Mouse (Mus musculus) megakaryocyte, embryonic 14.5 days (primary cell): ENCODE data around the gene Gja5. TPM values are rescaled to one million over a fixed set of nuclear protein-coding genes. Genes with fewer than 3 reads are reported as not detected.

ENCODE experiments used
- H3K27me3 ChIP-seq: replicated peaks from 2 replicates; pipeline ENCODE3; 2012; ENCODE audit warnings: inconsistent platforms
- H3K36me3 ChIP-seq: replicated peaks from 2 replicates; pipeline ENCODE3; 2012; ENCODE audit warnings: low read length, inconsistent platforms, mixed read lengths
- H3K4me1 ChIP-seq: 2 replicates; pipeline ENCODE4 v1.6.1; 2012; ENCODE audit warnings: inconsistent platforms
- H3K4me3 ChIP-seq: replicated peaks from 2 replicates; pipeline ENCODE3; 2012; ENCODE audit warnings: moderate library complexity, mild to moderate bottlenecking, inconsistent platforms
- H3K9me3 ChIP-seq: 2 replicates; pipeline ENCODE4 v1.6.1; 2012; ENCODE audit warnings: inconsistent platforms
- FLI1 ChIP-seq: IDR thresholded peaks from 2 replicates; pipeline ENCODE4 v1.6.1; 2012; ENCODE audit warnings: low read length, inconsistent platforms, mixed read lengths
- GATA1 ChIP-seq: IDR thresholded peaks from 3 replicates; pipeline ENCODE4 v1.6.1; 2012; ENCODE audit warnings: mixed read lengths, low read length, inconsistent platforms, borderline replicate concordance
- polyA plus RNA-seq: library from polyadenylated mRNA; stranded (reverse); fragments of >175 nt; gene quantifications from 2 replicates; pipeline ENCODE4 v1.2.3, GENCODE M21; 2012; ENCODE audit warnings: low replicate concordance; ENCODE audit not compliant: insufficient read depth

The Gja5 gene
- polyA plus RNA-seq, 1 experiment, result not detected

- no peaks in the 10 kb centered on the region for H3K27me3 ChIP-seq
Observed at GRCm38 (mm10) chr3:97118313-97118712, 213.8 kb downstream of the Gja5 start.

GRCm38 (mm10) chr3:97124193-97124592 lies 219.7 kb downstream of the Gja5 start:
- no peak for TF ChIP-seq FLI1
- TF ChIP-seq GATA1, result no peak
- no peaks in the 10 kb centered on the region for H3K27me3 ChIP-seq
- H3K9me3 ChIP-seq, result peaks cover 8% of the 10 kb centered on the region
- no peaks in the 10 kb centered on the region for H3K4me1 ChIP-seq
- no peak overlapping the region for H3K4me3 ChIP-seq
- no peaks in the 10 kb centered on the region for H3K36me3 ChIP-seq

More at GRCm38 (mm10) chr3:97118313-97118712, 213.8 kb downstream of the Gja5 start:
- TF ChIP-seq FLI1 (no peak), GATA1 (no peak)
- no peaks in the 10 kb centered on the region for H3K36me3 ChIP-seq
- peaks cover 20% of the 10 kb centered on the region for H3K9me3 ChIP-seq
- H3K4me3 ChIP-seq, result no peak overlapping the region
- no peaks in the 10 kb centered on the region for H3K4me1 ChIP-seq

Other genes starting within 250 kb of the Gja5 start
- gene Ankrd35, start 234.6 kb upstream of the Gja5 start, polyA plus RNA-seq, result 9.5 and 30.5 TPM in 2 replicates
- gene Pias3, start 208.3 kb upstream of the Gja5 start, polyA plus RNA-seq, result 30.6 and 32.8 TPM in 2 replicates
- gene Nudt17, start 196.1 kb upstream of the Gja5 start, polyA plus RNA-seq, result 0.17 TPM in 1 of 2 replicates, not detected in the other
- gene Polr3c, start 177.1 kb upstream of the Gja5 start, polyA plus RNA-seq, result 0.70 and 5.0 TPM in 2 replicates
- gene Rnf115, start 177.0 kb upstream of the Gja5 start, polyA plus RNA-seq, result 2.5 and 19.1 TPM in 2 replicates
- gene Pdzk1, start 75.4 kb upstream of the Gja5 start, polyA plus RNA-seq, result 0.89 TPM in 1 of 2 replicates, not detected in the other
- not detected in 2 replicates for gene Cd160, start 75.3 kb upstream of the Gja5 start, polyA plus RNA-seq
- gene Gpr89, start 653 bp downstream of the Gja5 start, polyA plus RNA-seq, result 0.97 and 1.8 TPM in 2 replicates
- not detected in 2 replicates for gene Gja8, start 21.3 kb downstream of the Gja5 start, polyA plus RNA-seq